In the genomic region with DNA sequence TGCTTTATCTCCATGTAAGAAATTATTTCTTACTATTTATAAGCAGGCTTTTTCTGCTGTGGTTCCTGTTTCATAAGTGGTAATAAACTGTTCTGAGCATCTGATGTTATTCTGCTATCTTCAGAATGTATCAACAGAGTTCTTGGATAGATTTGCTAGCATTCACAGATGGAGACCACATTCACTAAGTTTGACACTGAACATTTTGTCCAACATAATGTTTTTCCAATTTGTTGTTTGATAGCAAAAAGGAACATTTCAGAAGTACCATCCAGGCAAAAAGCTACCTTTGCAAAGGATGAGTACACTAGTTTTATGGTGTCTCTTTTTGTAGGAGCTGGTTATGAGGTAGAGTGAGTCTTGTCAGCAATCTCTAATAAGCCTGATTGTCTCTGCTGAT, we compare ENCODE assay signal across 12 mouse cellular contexts.
"Had no signal": no experiment of that assay in that cellular context is flagged by ENCODE, and none has a peak within 500 bp of the region (broad histone marks: within the 10 kb centered on the region; RNA-seq: fewer than 3 reads in every experiment).

No protein-coding gene starts in this region.

- DNase-seq: gastrocnemius, adult 2 months; gastrocnemius, postnatal 10 days; gastrocnemius, postnatal 25 days; heart, adult 18-20 months; heart, postnatal 10 days; heart, postnatal 4 days; kidney, adult 11 months; kidney, adult 2 months; kidney, adult 9 months; kidney, postnatal 14 days; kidney, postnatal 36 days; left cerebral cortex, postnatal 4 days had no signal
